8 mouse cellular contexts compared by ENCODE assay signal in genomic region chr19:6840475-6841291, GRCm38 (mm10). TPM values are rescaled to one million over a fixed set of nuclear protein-coding genes. Genes with fewer than 3 reads are reported as not detected.
DNase-seq lines count a peak whose midpoint lies in the region; ATAC-seq and TF ChIP-seq lines count a peak whose summit lies in the region.

Gene Rps6ka4, minus strand, starts transcription at chr19:6840636.

- no peak for TF ChIP-seq CTCF in Patski (IDR thresholded peaks at IDR 0.05)
- peak; percentile 14; the same call in 1 of the 2 replicates for TF ChIP-seq CTCF in gastrocnemius, adult 2 months (IDR thresholded peaks at IDR 0.05)

- no peaks in the 10 kb centered on the region for H3K9me3 ChIP-seq in hindbrain, embryonic 14.5 days (ENCODE audit: control insufficient read depth, low read length)

- peak within 1 kb of the TSS; percentile 91 for H3K4me3 ChIP-seq in gastrocnemius, adult 2 months
- H3K4me3 ChIP-seq in hindbrain, embryonic 14.5 days (replicated peaks; ENCODE audit: low read length) = peak within 1 kb of the TSS; percentile 55

- H3K4me1 ChIP-seq in hindbrain, embryonic 14.5 days (replicated peaks; ENCODE audit: control insufficient read depth, insufficient read depth, low read length) = 0 out of 2 replicates have a peak, but pooled peaks cover 11% of the 10 kb centered on the region

- DNase-seq in Patski (ENCODE audit: low read depth, low spot score) = no peak
- DNase-seq in cerebellum, postnatal 14 days = peak; percentile 55 to 72
- DNase-seq in gastrocnemius, adult 2 months = peak; percentile 89
- peak; percentile 56 for DNase-seq in hindbrain, embryonic 14.5 days (ENCODE audit: low spot score)
- peak; percentile 69 to 72 for DNase-seq in layer of hippocampus, postnatal 36 days
- peak; percentile 74 for DNase-seq in lung, postnatal 14 days
- peak; percentile 76 for DNase-seq in ovary, postnatal 36 days (ENCODE audit: low spot score)
- DNase-seq in urinary bladder, postnatal 36 days (ENCODE audit: low spot score in 2 of 2) = peak; percentile 69 to 74

- peak within 1 kb of the TSS; percentile 85 for H3K4me2 ChIP-seq in hindbrain, embryonic 14.5 days (replicated peaks)

- H3K27me3 ChIP-seq in Patski = no peaks in the 10 kb centered on the region
- H3K27me3 ChIP-seq in hindbrain, embryonic 14.5 days (ENCODE audit: control insufficient read depth, insufficient read depth, low read length) = peaks cover 42% of the 10 kb centered on the region

- CTCF ChIA-PET in Patski (lab: Charles Lee) = interaction anchor here (1.5 kb wide), 1 partner anchor 31 kb away, joined by 4 read pairs; no protein-coding TSS in a partner anchor

- H3K36me3 ChIP-seq in hindbrain, embryonic 14.5 days (replicated peaks; ENCODE audit: control insufficient read depth, insufficient read depth) = no peaks in the 10 kb centered on the region

- POLR2A ChIA-PET in Patski (lab: Charles Lee) = interaction anchor here (0.7 to 1.2 kb wide), 7 partner anchors 10 to 130 kb away, joined by 3 to 7 read pairs (median 3); no protein-coding TSS in a partner anchor

- intact Hi-C loops in gastrocnemius, adult 2 months (cut with DNase I) = no loop called here

- in situ Hi-C loops in Patski (cut with MboI; ENCODE audit: low pct_unique_long_range_greater_than_20kb) = no loop called here

- H3K9ac ChIP-seq in hindbrain, embryonic 14.5 days = peak within 1 kb of the TSS; percentile 63

- peak; percentile 80 for ATAC-seq in Patski
- peak; percentile 72 for ATAC-seq in hindbrain, embryonic 14.5 days (ENCODE audit: low FRiP score)

- 2% methylated on average over 44 of the region's 44 CpGs for WGBS in hindbrain, embryonic 14.5 days

- H3K27ac ChIP-seq in gastrocnemius, adult 2 months = peak within 1 kb of the TSS; percentile 83
- H3K27ac ChIP-seq in hindbrain, embryonic 14.5 days = no peak within 1 kb of the TSS

RNA-seq across cellular contexts. Expression of gene Rps6ka4, which starts in this region (rescaled TPM):
- polyA plus RNA-seq in Patski (2021) = 51.4 TPM
- total RNA-seq in gastrocnemius, adult 2 months (2021) = 1 to 10 TPM; 9.3 to 9.4 TPM
- 10.6 and 11.1 TPM in 2 replicates for polyA plus RNA-seq in hindbrain, embryonic 14.5 days (2014; fragmentation: Nextera tagmentation; extraction: Ambion mirVana)
- total RNA-seq in layer of hippocampus, postnatal 36 days (2021) = 10 to 100 TPM; 34.6 to 36.0 TPM
